Comparison of ENCODE assay signal across 22 mouse cellular contexts in genomic region chr5:51989396-51989795, GRCm38 (mm10).
DNase-seq lines count a peak whose midpoint lies in the region; ATAC-seq lines count a peak whose summit lies in the region.
"Had no signal": no experiment of that assay in that cellular context is flagged by ENCODE, and none has a peak within 500 bp of the region (broad histone marks: within the 10 kb centered on the region; RNA-seq: fewer than 3 reads in every experiment).

No protein-coding gene starts in this region.

- DNase-seq in hindbrain, embryonic 11.5 days (ENCODE audit: low spot score) = peak; percentile 10
- no peak for DNase-seq in neural tube, embryonic 11.5 days (ENCODE audit: low spot score)
- peak; percentile 9 for DNase-seq in R1 (ENCODE audit: low read depth, low spot score)
- DNase-seq in mesoderm, embryonic 11.5 days (ENCODE audit: low read depth, low spot score) = peak; percentile 20
- no peak for DNase-seq in forebrain, embryonic 10.5 days (ENCODE audit: extremely low spot score, low spot score)
- DNase-seq: adrenal gland, adult 8-10 months; adrenal gland, postnatal 36 days; cerebellum, adult 11 months; cerebellum, adult 8-10 months; cerebellum, postnatal 14 days; gastrocnemius, postnatal 10 days; heart, adult 2 months; heart, postnatal 14 days had no signal

- no peak overlapping the region for H3K4me2 ChIP-seq in hindbrain, embryonic 11.5 days (replicated peaks; ENCODE audit: low read depth, low read length)
- no peak overlapping the region for H3K4me2 ChIP-seq in hindbrain, embryonic 12.5 days (replicated peaks)
- H3K4me2 ChIP-seq in neural tube, embryonic 11.5 days (ENCODE audit: low read depth) = no peak overlapping the region
- H3K4me2 ChIP-seq in neural tube, embryonic 15.5 days = no peak overlapping the region
- H3K4me2 ChIP-seq: embryonic facial prominence, embryonic 15.5 days; forebrain, embryonic 15.5 days; heart, embryonic 11.5 days; heart, embryonic 15.5 days; hindbrain, embryonic 15.5 days had no signal

- no peaks in the 10 kb centered on the region for H3K36me3 ChIP-seq in hindbrain, embryonic 11.5 days (ENCODE audit: control insufficient read depth, insufficient read depth, low read length)
- no peaks in the 10 kb centered on the region for H3K36me3 ChIP-seq in hindbrain, embryonic 12.5 days
- H3K36me3 ChIP-seq in neural tube, embryonic 11.5 days (ENCODE audit: control insufficient read depth, insufficient read depth, low read length) = no peaks in the 10 kb centered on the region
- no peaks in the 10 kb centered on the region for H3K36me3 ChIP-seq in neural tube, embryonic 15.5 days
- no peaks in the 10 kb centered on the region for H3K36me3 ChIP-seq in forebrain, embryonic 10.5 days (replicated peaks)
- H3K36me3 ChIP-seq: embryonic facial prominence, embryonic 15.5 days; forebrain, embryonic 15.5 days; heart, embryonic 15.5 days; hindbrain, embryonic 15.5 days had no signal

- H3K27me3 ChIP-seq in hindbrain, embryonic 11.5 days (ENCODE audit: control insufficient read depth, insufficient read depth, low read length) = no peaks in the 10 kb centered on the region
- no peaks in the 10 kb centered on the region for H3K27me3 ChIP-seq in hindbrain, embryonic 12.5 days
- H3K27me3 ChIP-seq in neural tube, embryonic 11.5 days (ENCODE audit: control insufficient read depth, insufficient read depth, low read length) = no peaks in the 10 kb centered on the region
- H3K27me3 ChIP-seq in neural tube, embryonic 15.5 days (replicated peaks) = no peaks in the 10 kb centered on the region
- peaks cover 62% of the 10 kb centered on the region for H3K27me3 ChIP-seq in forebrain, embryonic 10.5 days (ENCODE audit: poor library complexity, severe bottlenecking)
- H3K27me3 ChIP-seq: CH12.LX; heart, embryonic 15.5 days; hindbrain, embryonic 15.5 days had no signal

- H3K4me3 ChIP-seq in hindbrain, embryonic 11.5 days (ENCODE audit: low read depth, low read length) = no peak overlapping the region
- H3K4me3 ChIP-seq in hindbrain, embryonic 12.5 days = no peak overlapping the region
- no peak overlapping the region for H3K4me3 ChIP-seq in neural tube, embryonic 11.5 days (ENCODE audit: low read depth, low read length)
- H3K4me3 ChIP-seq in neural tube, embryonic 15.5 days (replicated peaks) = no peak overlapping the region
- H3K4me3 ChIP-seq in forebrain, embryonic 10.5 days = no peak overlapping the region
- H3K4me3 ChIP-seq: embryonic facial prominence, embryonic 15.5 days; erythroblast, embryonic 14.5 days; forebrain, embryonic 15.5 days; heart, adult 2 months; heart, embryonic 15.5 days; hindbrain, embryonic 15.5 days had no signal

- WGBS in hindbrain, embryonic 11.5 days = 33% methylated on average over 4 of the region's 4 CpGs
- 34% methylated on average over 4 of the region's 4 CpGs for WGBS in hindbrain, embryonic 12.5 days
- 32% methylated on average over 4 of the region's 4 CpGs for WGBS in neural tube, embryonic 11.5 days
- WGBS in neural tube, embryonic 15.5 days = 22% methylated on average over 4 of the region's 4 CpGs
- 30% methylated on average over 4 of the region's 4 CpGs for WGBS in forebrain, embryonic 10.5 days

- H3K27ac ChIP-seq in hindbrain, embryonic 11.5 days (ENCODE audit: low read depth, low read length) = no peak overlapping the region
- H3K27ac ChIP-seq in hindbrain, embryonic 12.5 days = no peak overlapping the region
- no peak overlapping the region for H3K27ac ChIP-seq in neural tube, embryonic 11.5 days (ENCODE audit: low read depth, low read length)
- no peak overlapping the region for H3K27ac ChIP-seq in neural tube, embryonic 15.5 days (replicated peaks)
- no peak overlapping the region for H3K27ac ChIP-seq in forebrain, embryonic 10.5 days
- H3K27ac ChIP-seq: embryonic facial prominence, embryonic 15.5 days; forebrain, embryonic 15.5 days; heart, adult 2 months; heart, embryonic 15.5 days; hindbrain, embryonic 15.5 days had no signal

- 0 out of 2 replicates have a peak, but pooled peaks have one; percentile 20 for ATAC-seq in hindbrain, embryonic 11.5 days (ENCODE audit: low FRiP score)
- no peak for ATAC-seq in hindbrain, embryonic 12.5 days (ENCODE audit: low FRiP score)
- 0 out of 2 replicates have a peak, but pooled peaks have one; percentile 9 for ATAC-seq in neural tube, embryonic 11.5 days (ENCODE audit: insufficient read depth, low FRiP score, low TSS enrichment)
- no peak for ATAC-seq in neural tube, embryonic 15.5 days (ENCODE audit: low FRiP score)
- ATAC-seq: forebrain, embryonic 15.5 days had no signal

- no peaks in the 10 kb centered on the region for H3K9me3 ChIP-seq in hindbrain, embryonic 11.5 days (ENCODE audit: control insufficient read depth, low read length)
- H3K9me3 ChIP-seq in hindbrain, embryonic 12.5 days (replicated peaks) = no peaks in the 10 kb centered on the region
- no peaks in the 10 kb centered on the region for H3K9me3 ChIP-seq in neural tube, embryonic 11.5 days (ENCODE audit: control insufficient read depth, low read length)
- H3K9me3 ChIP-seq in neural tube, embryonic 15.5 days (replicated peaks) = no peaks in the 10 kb centered on the region
- no peaks in the 10 kb centered on the region for H3K9me3 ChIP-seq in forebrain, embryonic 10.5 days
- H3K9me3 ChIP-seq: embryonic facial prominence, embryonic 15.5 days; forebrain, embryonic 15.5 days; heart, embryonic 15.5 days; hindbrain, embryonic 15.5 days had no signal

- no peak overlapping the region for H3K9ac ChIP-seq in hindbrain, embryonic 11.5 days (ENCODE audit: low read depth, low read length)
- H3K9ac ChIP-seq in hindbrain, embryonic 12.5 days = no peak overlapping the region
- no peak overlapping the region for H3K9ac ChIP-seq in neural tube, embryonic 11.5 days (ENCODE audit: low read length)
- H3K9ac ChIP-seq in neural tube, embryonic 15.5 days (replicated peaks) = no peak overlapping the region
- H3K9ac ChIP-seq: embryonic facial prominence, embryonic 15.5 days; forebrain, embryonic 15.5 days; heart, embryonic 15.5 days; hindbrain, embryonic 15.5 days had no signal

- peaks cover 4% of the 10 kb centered on the region for H3K4me1 ChIP-seq in hindbrain, embryonic 11.5 days (replicated peaks; ENCODE audit: control insufficient read depth, insufficient read depth, low read length)
- peaks cover 12% of the 10 kb centered on the region for H3K4me1 ChIP-seq in hindbrain, embryonic 12.5 days
- H3K4me1 ChIP-seq in neural tube, embryonic 11.5 days (ENCODE audit: control insufficient read depth, insufficient read depth, low read length) = no peaks in the 10 kb centered on the region
- H3K4me1 ChIP-seq in neural tube, embryonic 15.5 days = peaks cover 12% of the 10 kb centered on the region; the same call in 1 of the 2 replicates
- peaks cover 27% of the 10 kb centered on the region for H3K4me1 ChIP-seq in forebrain, embryonic 10.5 days
- H3K4me1 ChIP-seq: embryonic facial prominence, embryonic 15.5 days had no signal

Comparison
In these comparisons a context has a peak if more than half of its experiments do, and no peak if none do; other contexts are left out.
1. ATAC-seq: peak in hindbrain, embryonic 11.5 days (single experiment) and neural tube, embryonic 11.5 days (single experiment); none in hindbrain, embryonic 12.5 days (single experiment) and neural tube, embryonic 15.5 days (single experiment).
2. DNase-seq: peak in hindbrain, embryonic 11.5 days (single experiment), R1 (single experiment) and mesoderm, embryonic 11.5 days (single experiment); none in neural tube, embryonic 11.5 days (single experiment) and forebrain, embryonic 10.5 days (single experiment).